Mouse (Mus musculus) inflammation-experienced regulatory T-cells, adult 16 weeks (primary cell): ENCODE data around the gene Gm45711. TPM values are rescaled to one million over a fixed set of nuclear protein-coding genes. Genes with fewer than 3 reads are reported as not detected.

Experiments
- polyA plus RNA-seq: library from polyadenylated mRNA; unstranded; fragments of 100-300 nt; shearing (Covaris generic); gene quantifications from one replicate; pipeline ENCODE4 v1.2.1, GENCODE M21; 2017

The Gm45711 gene
- not detected for polyA plus RNA-seq

GRCm38 (mm10) chr8:104309441-104310155, at the start of gene Gm45711, which contains the start of gene Cmtm1:
TSS of gene Gm45711 (minus strand) at chr8:104310081.
TSS of gene Cmtm1 (minus strand) at chr8:104310145.

GRCm38 (mm10) chr8:104339229-104339982, 29.5 kb upstream of the Gm45711 start, which contains the start of gene Cmtm3:
TSS of gene Cmtm3 (plus strand) at chr8:104339410.

GRCm38 (mm10) chr8:104321930-104322329, 12.0 kb upstream of the Gm45711 start, which contains the start of gene Cmtm2b:
TSS of gene Cmtm2b (plus strand) at chr8:104322230.

GRCm38 (mm10) chr8:104321267-104321666, 11.4 kb upstream of the Gm45711 start, which contains the start of gene Gm11020:
TSS of gene Gm11020 (plus strand) at chr8:104321567.

GRCm38 (mm10) chr8:104293081-104293480, 16.8 kb downstream of the Gm45711 start, which contains the start of gene Cmtm2a:
TSS of gene Cmtm2a (minus strand) at chr8:104293181.

GRCm38 (mm10) chr8:104250439-104251367, 59.2 kb downstream of the Gm45711 start, which contains the start of gene Cklf:
TSS of gene Cklf (plus strand) at chr8:104250861.

GRCm38 (mm10) chr8:104248276-104248675, 61.6 kb downstream of the Gm45711 start, which contains the start of gene Tk2:
TSS of gene Tk2 (minus strand) at chr8:104248558.

Other genes with a start within 250 kb of the Gm45711 start
- gene Cdh5, start 208.5 kb downstream of the Gm45711 start, polyA plus RNA-seq: not detected
- gene Bean1, start 139.6 kb downstream of the Gm45711 start, polyA plus RNA-seq: not detected
- 107 TPM for gene Tk2, start 61.5 kb downstream of the Gm45711 start, polyA plus RNA-seq
- gene Cklf, start 59.2 kb downstream of the Gm45711 start, polyA plus RNA-seq: 130 TPM
- gene Cmtm2a, start 16.9 kb downstream of the Gm45711 start, polyA plus RNA-seq: not detected
- gene Cmtm1, start 64 bp upstream of the Gm45711 start, polyA plus RNA-seq: not detected
- gene Gm11020, start 11.5 kb upstream of the Gm45711 start, polyA plus RNA-seq: not detected
- not detected for gene Cmtm2b, start 12.1 kb upstream of the Gm45711 start, polyA plus RNA-seq
- gene Cmtm3, start 29.3 kb upstream of the Gm45711 start, polyA plus RNA-seq: 35.3 TPM
- gene Cmtm4, start 85.7 kb upstream of the Gm45711 start, polyA plus RNA-seq: 0.20 TPM
- 50.1 TPM for gene Dync1li2, start 133.0 kb upstream of the Gm45711 start, polyA plus RNA-seq
- gene Terb1, start 199.8 kb upstream of the Gm45711 start, polyA plus RNA-seq: 0.13 TPM
- 112 TPM for gene Nae1, start 224.6 kb upstream of the Gm45711 start, polyA plus RNA-seq
- 4.7 TPM for gene Car7, start 224.6 kb upstream of the Gm45711 start, polyA plus RNA-seq